17 mouse cellular contexts compared by ENCODE assay signal in genomic region chr14:115406596-115406995, GRCm38 (mm10).
A peak's percentile ranks its signal among the peaks of the same experiment; 100 is the strongest.
DNase-seq lines count a peak whose midpoint lies in the region; ATAC-seq lines count a peak whose summit lies in the region.
"Had no signal": no experiment of that assay in that cellular context is flagged by ENCODE, and none has a peak within 500 bp of the region (broad histone marks: within the 10 kb centered on the region; RNA-seq: fewer than 3 reads in every experiment).

No protein-coding gene starts in this region.

- 57% methylated on average over 5 of the region's 5 CpGs for WGBS in neural tube, embryonic 11.5 days
- WGBS in midbrain, embryonic 14.5 days = 48% methylated on average over 5 of the region's 5 CpGs

- ATAC-seq in neural tube, embryonic 11.5 days (ENCODE audit: insufficient read depth, low FRiP score, low TSS enrichment) = peak; percentile 23; the same call in 1 of the 2 replicates
- ATAC-seq in midbrain, embryonic 14.5 days (ENCODE audit: low FRiP score, low TSS enrichment) = peak; percentile 81
- ATAC-seq: activated CD4-positive, CD25-positive, alpha-beta regulatory T cell, adult 4 months had no signal

- no peak overlapping the region for H3K27ac ChIP-seq in neural tube, embryonic 11.5 days (ENCODE audit: low read depth, low read length)
- H3K27ac ChIP-seq in midbrain, embryonic 14.5 days (replicated peaks; ENCODE audit: low read depth, low read length) = no peak overlapping the region

- H3K36me3 ChIP-seq in neural tube, embryonic 11.5 days (ENCODE audit: control insufficient read depth, insufficient read depth, low read length) = no peaks in the 10 kb centered on the region
- no peaks in the 10 kb centered on the region for H3K36me3 ChIP-seq in midbrain, embryonic 14.5 days (ENCODE audit: control insufficient read depth, insufficient read depth, low read length)

- no peaks in the 10 kb centered on the region for H3K9me3 ChIP-seq in neural tube, embryonic 11.5 days (ENCODE audit: control insufficient read depth, low read length)
- H3K9me3 ChIP-seq in midbrain, embryonic 14.5 days (ENCODE audit: control insufficient read depth, low read length) = no peaks in the 10 kb centered on the region

- no peak overlapping the region for H3K4me2 ChIP-seq in neural tube, embryonic 11.5 days (ENCODE audit: low read depth)
- no peak overlapping the region for H3K4me2 ChIP-seq in midbrain, embryonic 14.5 days (ENCODE audit: low read length)
- H3K4me2 ChIP-seq: lung, embryonic 14.5 days had no signal

- H3K4me1 ChIP-seq in neural tube, embryonic 11.5 days (ENCODE audit: control insufficient read depth, insufficient read depth, low read length) = no peaks in the 10 kb centered on the region
- H3K4me1 ChIP-seq in midbrain, embryonic 14.5 days (ENCODE audit: control insufficient read depth, insufficient read depth, low read length) = peaks cover 4% of the 10 kb centered on the region; the same call in 1 of the 2 replicates

- DNase-seq in cerebellum, postnatal 10 days = peak; percentile 42 to 57
- DNase-seq in cerebellum, postnatal 36 days = no peak
- no peak for DNase-seq in neural tube, embryonic 11.5 days (ENCODE audit: low spot score)
- DNase-seq in neural tube, embryonic 10.5 days (ENCODE audit: extremely low spot score, low spot score) = no peak
- DNase-seq in midbrain, embryonic 14.5 days = peak; percentile 59
- no peak for DNase-seq in urinary bladder, postnatal 36 days (ENCODE audit: low spot score in 2 of 2)
- no peak for DNase-seq in layer of hippocampus, adult 9-11 months
- no peak for DNase-seq in adrenal gland, postnatal 25 days
- DNase-seq: cerebellum, adult 11 months; heart, adult 11 months; kidney, adult 8-10 months; liver; thymus, postnatal 4 days had no signal

- no peak overlapping the region for H3K4me3 ChIP-seq in neural tube, embryonic 11.5 days (ENCODE audit: low read depth, low read length)
- H3K4me3 ChIP-seq in midbrain, embryonic 14.5 days (replicated peaks; ENCODE audit: low read depth, low read length) = no peak overlapping the region
- H3K4me3 ChIP-seq: myocyte had no signal

- no peaks in the 10 kb centered on the region for H3K27me3 ChIP-seq in neural tube, embryonic 11.5 days (ENCODE audit: control insufficient read depth, insufficient read depth, low read length)
- no peaks in the 10 kb centered on the region for H3K27me3 ChIP-seq in midbrain, embryonic 14.5 days (ENCODE audit: control insufficient read depth, insufficient read depth, low read length)
- H3K27me3 ChIP-seq: CH12.LX had no signal

- H3K9ac ChIP-seq in neural tube, embryonic 11.5 days (ENCODE audit: low read length) = no peak overlapping the region
- H3K9ac ChIP-seq in midbrain, embryonic 14.5 days (replicated peaks; ENCODE audit: low read length) = no peak overlapping the region
- H3K9ac ChIP-seq: lung, embryonic 14.5 days had no signal

Comparison
In these comparisons a context has a peak if more than half of its experiments do, and no peak if none do; other contexts are left out.
1. DNase-seq: peak in cerebellum, postnatal 10 days (2 of 2) and midbrain, embryonic 14.5 days (single experiment); none in cerebellum, postnatal 36 days (0 of 2), neural tube, embryonic 11.5 days (single experiment), neural tube, embryonic 10.5 days (single experiment), urinary bladder, postnatal 36 days (0 of 2), layer of hippocampus, adult 9-11 months (single experiment) and adrenal gland, postnatal 25 days (single experiment).